Mouse (Mus musculus): ENCODE data around the gene Angptl2.

Angptl2 gene

DNA sequence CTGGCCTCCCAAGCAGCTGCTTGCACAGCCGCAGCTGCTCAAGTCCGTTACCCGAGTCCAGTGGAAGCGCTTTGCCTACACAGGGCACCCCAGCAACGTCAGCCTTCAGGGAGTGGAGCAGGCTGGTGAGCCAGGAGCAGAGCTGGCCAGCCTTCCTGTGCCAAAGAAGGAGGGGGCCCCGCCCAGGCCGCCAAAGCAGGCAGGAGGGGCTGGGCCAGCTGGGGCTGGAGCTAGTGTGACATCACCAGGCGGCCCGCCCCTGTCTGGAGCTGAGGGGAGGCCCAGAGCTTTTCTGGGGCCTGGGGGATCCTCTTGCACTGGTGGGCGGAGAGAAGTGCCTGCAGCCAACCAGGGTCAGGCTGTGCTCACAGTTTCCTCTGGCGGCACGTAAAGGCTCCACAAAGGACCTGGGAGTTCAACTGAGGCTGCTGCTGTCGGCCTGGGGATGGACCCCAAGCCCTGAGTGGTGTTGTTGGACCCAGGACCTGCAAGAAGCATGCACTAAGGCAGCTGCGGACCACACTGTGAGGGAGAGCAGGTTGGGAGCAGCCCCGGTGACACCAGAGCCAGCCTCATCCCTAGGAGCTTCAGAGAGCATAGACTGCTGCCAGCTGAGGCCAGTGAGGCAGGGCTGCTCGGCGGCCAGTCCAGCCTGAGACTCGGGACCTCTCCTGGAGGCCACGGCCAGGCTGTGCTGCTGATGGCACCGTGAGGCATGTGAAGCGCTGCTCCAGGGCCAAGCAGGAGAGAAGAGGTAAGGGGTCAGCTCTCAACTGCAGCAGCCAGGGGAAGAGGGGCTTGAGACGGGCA, at the start of gene Angptl2:
Angptl2 (plus strand) TSS at position 370 of the 810 bp plus-strand sequence.
- peak; percentile 64 to 77 for DNase-seq

DNA sequence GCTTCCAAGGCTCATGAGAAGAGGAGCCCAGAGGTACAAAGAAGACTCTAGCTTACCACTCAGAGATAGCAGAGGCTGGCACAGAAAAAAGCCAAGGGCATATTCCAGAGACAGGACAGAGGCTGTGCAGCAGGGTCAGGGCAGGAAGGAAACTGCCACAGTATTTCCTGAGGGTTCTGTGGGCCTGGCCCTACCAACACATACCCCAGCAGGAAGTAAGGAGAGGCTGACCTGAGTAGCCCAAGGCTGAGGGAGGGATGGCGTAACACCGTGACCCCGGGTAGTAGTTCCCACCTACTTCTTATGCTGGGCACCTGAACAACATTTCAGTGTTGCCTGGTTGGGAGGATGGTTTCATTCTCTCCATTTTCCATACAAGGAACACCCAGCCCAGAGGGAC, 48.8 kb upstream of the Angptl2 start:
- DNase-seq: no peak

DNA sequence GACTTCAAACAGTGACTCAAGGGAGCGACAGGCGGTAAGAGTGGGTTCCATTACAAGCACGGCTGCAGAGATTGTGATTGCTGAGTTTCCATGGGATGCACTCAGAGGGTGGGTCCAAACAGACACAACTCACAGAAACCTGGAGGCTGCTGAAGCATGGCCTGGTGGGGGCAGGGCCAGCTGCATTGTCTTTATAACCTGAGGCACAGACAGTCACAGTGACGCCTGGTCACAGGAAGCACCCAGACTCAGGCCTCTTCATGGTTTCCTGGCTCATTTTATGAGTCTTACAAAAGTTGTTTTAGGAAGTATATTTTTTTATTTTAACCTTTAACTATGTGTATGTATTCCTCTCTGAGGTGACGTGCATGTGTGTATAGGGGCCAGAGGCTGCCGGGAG, 46.4 kb upstream of the Angptl2 start:
- DNase-seq: no peak

DNA sequence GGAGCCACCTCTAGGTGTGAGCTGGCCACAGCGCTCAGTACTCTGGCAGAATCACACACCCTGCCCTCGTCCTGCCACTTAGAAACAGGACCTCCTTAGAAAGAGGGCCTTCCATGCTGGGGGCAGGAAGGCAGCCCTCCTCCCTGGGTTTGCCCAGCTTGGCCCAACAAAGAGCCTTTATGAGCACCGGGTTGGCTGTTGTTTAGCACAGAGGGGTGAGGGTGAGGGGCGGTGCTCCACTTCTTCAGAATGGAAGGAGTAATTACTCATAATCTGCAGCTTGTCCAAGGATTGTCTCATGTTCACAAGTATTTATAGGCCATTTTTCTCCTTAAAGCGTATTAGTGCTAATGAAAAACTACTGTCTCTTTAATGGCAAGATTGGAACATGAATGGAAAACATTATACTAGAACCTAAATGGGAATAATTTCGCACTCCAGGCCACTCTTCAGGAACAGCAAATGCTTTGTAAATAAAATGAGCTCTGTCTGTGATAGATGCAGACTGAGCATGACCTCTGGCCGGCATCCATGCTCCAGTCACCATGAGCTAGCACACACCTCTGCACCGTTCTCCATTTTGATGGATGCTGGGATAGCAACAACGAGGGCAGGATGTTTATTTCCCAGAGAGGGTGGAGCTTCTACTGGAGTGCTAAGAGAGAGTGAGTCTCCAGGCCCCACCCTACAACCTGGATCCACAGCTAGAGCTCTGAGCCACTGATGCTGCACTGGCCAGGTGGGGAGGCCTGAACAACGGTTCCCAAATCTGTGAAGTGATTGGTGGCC, 44.9 kb upstream of the Angptl2 start:
- no peak for DNase-seq

DNA sequence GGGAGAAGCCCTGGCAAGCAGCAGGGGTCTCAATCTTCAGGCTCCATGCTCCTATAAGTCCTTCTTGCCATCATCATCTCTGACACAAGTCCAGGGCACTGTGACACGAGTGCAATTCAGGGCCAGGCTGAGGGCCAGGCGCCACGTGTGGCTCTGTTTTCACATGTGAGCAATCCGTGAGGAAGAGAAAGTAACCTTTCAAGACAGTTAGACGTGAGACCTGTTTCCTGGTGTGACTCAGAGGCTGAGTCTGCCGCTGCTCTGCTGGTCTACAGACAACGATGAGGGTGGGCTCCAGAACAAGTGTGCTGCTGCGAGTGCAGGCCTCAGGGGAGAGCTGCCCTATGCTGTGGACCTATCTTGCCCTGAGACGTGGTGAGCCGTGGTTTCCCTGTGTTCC, 42.7 kb upstream of the Angptl2 start:
- no peak for DNase-seq

DNA sequence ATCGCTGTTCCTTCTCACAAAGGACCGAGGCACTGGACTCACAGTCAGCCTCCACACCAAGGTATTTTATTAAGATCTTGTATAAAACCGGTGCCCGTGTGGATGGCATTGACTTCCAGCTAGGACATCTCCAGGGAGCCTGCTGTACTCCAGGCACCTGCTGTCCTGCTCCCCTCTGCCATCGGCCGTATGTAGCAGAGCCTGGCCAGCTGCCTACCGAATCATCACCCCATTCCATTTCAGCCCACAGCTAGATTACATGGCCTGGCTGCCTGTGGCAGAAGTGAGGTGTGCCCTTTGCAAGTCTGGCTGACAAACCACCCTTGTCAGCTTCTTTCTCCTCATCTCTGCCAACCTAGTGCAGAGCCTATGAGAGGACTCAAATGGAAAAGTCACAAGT, 42.2 kb upstream of the Angptl2 start:
- no peak for DNase-seq

DNA sequence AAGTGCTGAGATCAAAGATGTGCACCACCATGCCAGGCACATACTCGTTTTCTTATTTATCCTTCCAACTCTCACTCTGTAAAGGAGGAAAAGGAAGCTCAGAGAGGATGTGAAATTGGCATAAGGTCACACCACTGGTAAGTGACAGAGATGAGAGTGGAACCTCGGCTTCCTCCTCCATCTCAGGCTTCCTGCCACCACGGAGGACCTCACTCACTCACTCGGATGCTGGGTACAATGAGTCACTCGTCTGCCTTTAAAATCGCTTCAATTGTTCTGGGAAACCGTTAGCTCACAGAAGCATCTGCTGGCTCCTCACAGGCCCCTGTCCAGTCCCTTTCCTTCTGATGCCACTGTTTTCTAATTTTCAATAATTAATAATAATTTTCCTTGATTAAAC, 39.4 kb upstream of the Angptl2 start:
- DNase-seq: no peak

DNA sequence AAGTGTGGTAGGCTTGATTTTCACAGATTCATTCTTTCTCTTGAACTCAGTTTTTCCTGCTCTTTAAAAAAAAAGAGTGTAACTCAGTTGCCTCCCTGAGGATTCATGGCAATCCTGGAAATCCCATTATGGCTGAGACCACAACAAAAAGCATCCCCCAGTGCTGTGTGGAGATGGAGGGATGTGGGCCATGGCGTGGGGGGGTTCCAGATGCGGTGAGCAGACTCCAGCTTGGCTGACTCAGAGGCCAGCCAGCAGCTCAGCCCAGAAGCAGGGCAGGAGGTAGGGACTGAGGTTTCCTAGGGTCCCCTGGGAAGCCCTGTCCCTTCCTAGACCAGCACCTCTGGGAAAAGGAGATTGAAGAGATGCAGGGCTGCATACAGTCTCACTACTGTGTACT, 38.9 kb upstream of the Angptl2 start:
- no peak for DNase-seq

DNA sequence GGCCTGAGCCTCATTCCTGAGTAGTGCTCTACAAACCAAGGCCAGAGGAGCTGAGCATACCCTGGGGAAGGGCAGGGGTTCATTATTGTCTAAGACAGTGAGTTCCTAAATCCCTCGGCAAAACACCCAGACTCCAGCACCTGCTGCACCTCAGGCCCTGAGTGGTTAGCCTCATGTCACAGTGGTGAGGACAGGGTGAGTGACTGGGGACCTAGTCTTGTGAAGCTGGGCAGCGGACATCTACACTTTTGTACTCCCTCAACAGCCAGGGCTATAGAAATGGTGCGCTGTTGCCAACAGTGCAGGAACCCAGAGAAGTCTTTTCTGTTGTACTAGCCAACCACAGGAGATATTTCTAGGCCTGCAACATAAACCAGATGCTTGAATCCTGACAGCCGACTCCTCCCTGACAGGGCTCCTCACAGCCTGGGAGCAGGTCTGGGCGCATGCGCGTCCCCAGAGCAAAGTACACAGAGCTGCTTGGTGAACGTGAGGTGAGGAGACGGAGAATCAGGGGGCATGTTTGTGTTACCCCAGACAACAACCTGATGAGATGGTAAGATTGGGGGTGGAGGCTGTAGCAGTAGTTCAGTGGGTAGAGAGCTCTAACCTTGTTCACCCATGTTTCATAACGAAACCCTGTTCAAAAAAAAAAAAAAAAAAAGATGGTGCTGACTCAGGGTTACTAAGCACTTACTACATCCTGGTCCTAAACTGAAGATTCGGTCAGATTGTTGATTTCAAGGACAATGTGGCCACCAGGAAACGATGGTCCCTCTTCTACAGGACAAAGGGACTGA, 38.2 kb upstream of the Angptl2 start:
- DNase-seq: no peak

DNA sequence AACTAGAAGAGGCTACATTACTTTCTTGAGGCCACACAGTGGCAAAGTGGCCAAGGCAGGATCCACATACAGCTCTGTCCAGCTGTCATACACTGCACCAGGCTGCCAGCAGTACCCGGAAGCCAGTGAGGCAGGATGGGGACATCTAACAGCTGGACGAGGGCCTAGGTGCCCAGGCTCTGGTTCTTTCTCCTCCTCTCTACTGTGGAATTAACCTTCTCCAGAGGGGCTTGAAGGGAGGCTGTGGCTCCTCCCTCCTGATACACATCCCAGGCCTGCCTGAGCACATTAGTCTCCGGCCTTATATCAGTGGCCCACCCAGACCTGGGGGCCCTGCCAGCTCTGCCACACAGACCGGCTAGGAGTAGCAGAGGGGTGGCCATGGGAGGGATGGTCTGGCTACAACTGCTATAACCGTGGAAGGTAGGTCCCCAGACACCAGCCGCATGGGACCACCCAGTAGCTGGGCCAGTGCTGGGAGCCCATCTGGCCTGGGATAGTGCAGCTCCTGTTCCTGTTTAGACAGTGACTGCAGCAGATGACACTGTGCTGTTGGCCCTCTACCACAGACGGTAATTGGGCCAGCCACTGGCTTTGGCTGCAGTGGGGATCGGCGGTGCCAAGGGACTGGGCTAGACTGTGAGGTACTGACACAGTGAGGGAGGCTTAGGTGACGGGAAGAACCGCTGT, 37.5 kb upstream of the Angptl2 start:
- DNase-seq: peak; percentile 68 to 74

DNA sequence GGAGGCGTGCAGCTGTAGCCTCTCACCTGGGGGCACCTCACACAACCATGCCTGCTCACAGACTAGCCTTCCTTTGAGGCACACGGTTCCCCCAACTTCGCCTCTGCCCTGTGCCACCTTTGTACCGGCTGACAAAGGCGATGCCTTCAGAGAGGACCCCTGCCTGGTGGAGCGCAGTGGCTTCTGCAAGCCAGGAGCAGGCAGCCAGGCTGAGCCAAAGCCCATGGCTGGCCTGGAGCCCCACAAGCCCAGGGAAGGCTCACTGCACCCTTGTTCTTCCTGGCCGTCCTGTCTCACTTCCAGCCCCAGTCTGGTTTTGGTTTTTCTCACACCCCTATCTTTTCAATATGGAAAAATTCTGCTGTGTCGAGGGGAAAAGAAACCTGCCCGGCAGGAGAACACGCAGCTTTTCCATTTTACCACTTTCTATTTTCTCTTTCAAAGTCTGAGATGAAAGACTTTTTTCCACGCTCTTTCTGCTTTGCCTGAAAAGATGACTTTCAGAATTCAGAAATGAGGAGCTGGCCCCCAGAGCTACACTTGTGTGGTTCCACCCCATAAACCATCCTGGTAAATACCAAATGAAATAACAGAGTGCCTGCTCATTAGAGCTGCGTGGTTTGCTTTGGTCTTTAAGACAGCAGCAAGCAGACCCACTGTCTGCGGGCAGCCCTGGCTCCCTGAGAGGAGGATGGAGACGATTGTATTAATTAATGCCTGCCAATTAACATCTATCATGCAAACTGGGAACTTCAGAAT, 36.5 kb upstream of the Angptl2 start:
- no peak for DNase-seq

DNA sequence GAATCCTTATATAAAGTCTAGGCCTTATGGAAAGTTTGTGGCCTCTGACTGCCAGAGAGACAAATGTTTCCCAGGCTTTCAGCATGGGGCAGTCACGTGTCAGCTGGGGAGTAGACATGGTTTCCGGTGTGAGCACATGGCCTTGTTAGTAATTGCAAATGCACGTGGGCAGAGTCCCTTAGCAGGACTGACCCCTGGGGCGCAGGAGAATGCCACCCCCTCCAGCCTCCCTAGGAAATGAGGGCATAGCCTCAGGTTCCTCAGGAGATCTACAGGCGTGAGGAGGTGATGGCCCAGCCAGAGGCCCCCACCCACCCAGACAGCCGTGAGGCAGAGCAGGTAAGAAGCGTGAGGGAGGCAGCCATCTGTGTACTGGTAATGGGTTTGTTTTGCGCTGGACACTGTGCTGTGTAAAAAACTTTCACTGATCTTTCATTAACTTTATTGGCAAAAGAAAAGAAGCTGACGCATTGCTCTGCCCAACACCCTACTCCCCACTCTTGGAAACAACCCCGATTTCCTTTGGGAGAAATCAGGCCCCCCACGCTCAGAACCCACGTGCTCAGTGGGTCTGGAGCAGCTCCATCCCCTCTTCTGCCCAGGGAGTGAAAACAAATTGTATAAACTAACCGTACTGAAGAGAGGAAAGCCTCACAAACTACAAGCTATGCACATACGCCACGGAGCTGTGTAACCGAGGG, 35.8 kb upstream of the Angptl2 start:
- no peak for DNase-seq

DNA sequence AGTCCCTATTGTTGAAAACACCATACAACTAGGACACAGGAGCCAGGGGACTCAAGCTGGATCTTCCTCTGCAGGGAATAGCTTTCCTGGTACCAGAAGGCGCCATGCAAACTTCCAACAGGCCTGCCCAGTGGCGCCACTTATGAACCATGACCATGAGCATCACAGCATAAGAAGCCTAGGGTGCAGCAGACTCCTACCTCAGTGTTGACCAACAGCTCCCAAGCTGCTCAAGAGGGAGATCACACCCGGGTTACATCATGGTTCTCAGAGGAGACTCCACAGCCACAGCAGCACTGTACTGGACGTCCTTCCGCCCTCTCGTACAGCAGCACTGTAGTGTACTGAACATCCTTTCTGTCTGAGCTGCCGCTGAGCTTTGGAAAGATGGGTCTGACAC, 32.5 kb upstream of the Angptl2 start:
- no peak for DNase-seq

DNA sequence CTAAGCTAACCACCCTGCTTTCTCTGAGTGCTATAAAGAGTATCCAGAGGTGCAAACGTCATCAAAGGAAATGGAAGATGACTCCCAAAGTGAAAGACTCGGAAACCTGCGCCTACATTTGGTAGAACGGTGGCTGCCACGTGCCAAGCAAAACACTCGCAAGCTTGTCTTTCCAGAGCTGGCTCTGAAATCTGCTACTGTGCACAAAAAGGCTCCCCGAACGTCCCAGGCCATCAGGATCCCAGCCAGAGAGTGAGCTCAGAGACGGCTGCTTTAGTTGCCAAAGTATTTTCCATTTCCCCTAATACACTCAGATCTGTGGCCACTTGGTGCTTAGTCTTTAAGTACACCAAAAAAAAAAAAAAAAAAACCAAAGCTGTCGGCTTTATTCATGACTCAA, 31.2 kb upstream of the Angptl2 start:
- DNase-seq: no peak

DNA sequence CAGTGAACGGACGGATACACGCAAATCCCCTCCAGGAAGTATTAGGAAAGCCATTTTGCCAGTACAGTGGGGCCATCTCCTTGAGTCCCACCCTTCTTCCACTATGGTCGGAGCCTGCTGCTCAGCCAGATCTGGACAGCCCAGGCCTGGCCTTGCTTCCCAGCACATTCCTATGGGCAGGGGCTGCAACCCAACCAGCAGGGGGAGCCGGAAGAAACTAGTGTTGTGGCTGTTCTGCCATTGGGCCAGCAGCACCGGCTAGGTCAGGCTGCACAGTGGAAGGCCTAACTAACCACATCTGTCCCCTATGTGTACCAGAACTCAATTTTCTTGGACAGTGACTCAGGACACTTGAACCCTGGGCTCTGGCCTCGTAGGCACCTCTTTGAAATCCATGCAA, 30.6 kb upstream of the Angptl2 start:
- no peak for DNase-seq

DNA sequence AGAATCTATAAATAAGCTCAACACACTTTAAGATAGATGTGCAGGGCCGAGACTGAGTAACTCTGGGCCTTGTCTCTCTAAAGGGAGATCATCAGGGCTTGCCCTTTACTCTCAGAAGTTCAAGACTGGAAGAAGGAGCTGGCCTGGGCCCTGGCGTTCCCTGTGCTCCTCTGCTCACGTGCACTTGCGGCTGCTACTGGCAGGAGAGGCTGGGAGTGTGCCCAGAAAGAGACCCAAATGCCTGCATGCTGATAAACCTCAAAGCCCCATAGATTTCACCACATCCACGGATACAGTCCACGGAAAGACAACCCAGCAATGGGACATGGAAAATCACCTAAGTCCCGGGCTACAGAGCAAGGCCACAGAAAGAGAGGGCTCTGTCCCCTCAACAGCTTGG, 29.4 kb upstream of the Angptl2 start:
- no peak for DNase-seq

DNA sequence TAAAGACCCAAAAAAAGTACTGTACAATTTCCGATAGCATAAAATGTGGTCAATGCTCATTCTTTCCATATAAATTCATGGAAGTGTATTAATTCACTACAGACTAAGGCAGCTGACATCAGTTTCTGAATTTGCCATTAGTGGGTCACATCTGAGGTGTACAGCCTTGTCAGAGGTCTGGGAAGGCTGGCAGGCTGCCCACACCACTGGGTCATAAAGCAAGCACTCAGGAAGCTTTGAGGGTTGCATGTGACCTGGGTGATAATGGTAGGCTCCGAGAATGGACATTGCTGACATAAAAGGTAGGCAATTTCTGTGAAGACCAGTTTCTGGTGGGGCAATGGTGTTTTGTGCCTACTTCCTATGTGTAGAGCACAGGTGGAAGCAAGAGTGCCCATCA, 28.0 kb upstream of the Angptl2 start:
- no peak for DNase-seq

DNA sequence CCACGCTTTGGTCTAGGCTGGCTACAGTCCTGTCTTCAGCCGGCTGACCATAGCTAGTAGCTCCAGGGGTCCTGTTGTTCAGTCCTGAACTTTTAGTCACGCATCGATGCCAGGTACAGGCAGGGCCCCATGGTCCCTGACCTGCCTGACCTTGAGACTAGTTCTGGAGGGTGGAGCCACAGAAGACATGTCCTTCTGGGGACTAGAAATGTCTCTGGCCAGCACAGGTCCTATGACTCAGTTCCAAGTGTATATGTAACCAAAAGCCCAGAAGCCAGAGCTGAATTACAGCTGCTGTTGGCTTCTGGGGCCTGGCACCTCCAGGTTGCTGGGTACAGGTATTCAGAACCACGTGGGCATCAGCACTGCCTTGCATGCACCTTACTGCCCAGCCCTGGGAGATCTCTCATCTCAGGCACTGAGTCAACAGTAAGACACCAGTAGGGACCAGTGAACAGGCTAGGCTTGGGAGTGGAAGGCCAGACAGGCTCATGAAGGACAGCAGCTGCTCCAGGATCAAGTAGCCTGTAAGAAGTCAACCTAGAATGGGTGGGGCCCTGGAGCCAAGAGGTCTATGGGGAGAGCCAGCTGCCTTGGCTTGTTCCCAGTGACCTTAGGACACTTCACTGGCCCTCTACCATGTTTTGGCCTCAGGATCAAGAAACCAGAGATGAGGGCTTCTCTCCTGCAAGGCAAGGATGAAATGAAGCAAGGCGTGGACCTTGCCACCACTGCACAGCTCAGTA, 26.8 kb upstream of the Angptl2 start:
- no peak for DNase-seq

DNA sequence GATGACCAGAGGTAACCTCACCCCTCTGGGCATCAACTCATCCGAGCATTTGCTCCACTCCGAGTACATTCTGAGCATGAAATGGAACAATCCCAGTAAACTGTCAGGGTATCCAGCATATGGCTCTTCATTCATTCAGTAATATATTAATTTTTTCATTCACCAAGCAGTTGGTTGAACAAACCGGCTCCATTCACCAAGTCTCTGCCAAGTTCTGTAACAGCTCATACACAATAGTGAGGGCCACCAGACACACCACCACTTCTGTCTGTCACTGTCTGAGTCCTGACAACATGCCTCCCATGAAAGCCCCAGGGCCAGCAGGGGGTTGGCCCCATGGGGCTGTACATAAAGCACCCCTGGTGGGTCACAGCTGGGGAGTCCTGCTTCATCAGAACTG, 25.9 kb upstream of the Angptl2 start:
- DNase-seq: no peak

DNA sequence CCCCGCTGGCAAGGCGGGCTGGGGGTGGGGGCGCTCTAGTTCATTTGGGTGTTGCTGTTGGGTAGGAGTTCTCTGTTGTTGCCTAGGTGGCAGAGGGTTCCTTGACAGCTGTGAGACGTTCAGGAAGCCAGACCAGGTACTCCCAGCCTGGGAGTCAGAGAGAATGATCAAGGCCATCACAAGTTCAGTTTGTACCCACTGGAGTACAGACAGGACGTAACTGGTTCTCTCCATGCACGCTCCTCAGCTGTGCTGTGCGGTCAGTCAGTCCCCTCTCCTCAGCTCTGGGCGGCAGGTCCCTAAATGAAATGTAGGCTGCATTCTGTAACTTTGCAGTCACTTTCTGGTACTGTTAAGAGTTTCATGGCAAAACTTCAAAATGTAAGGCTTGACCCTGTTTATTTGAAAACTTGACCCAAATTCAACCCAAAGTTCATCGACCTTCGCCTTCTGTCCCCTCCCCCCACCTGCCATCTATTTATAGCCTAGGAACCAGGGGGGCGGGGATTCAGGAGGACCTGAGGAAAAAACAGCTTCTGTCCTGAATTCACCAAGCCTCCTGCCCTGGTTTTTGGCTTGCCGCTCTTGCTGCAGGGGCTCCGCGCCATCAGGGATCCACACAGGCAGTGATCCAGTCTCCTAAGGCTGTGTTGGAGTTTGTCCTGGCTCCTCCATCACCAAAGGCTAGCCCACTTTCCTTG, 15.4 kb upstream of the Angptl2 start:
- DNase-seq: peak in 1 of 2 experiments; percentile 24
